Mouse (Mus musculus) hindbrain, postnatal 0 days (tissue): ENCODE measurements at regions not wholly inside any gene's neighbourhood (a gene's known extent, or its start where the extent isn't known, plus 50 kb on each side); places are given as distances from the start of the nearest gene placed in this dataset.

Source experiments
- ATAC-seq: fragments of 200-750 bp; cut with Nextera tagmentation; 2 replicates; pipeline ENCODE4 v1.8.0; 2017; ENCODE audit warnings: mild to moderate bottlenecking, moderate TSS enrichment, moderate library complexity
- DNase-seq: peaks from one replicate; pipeline ENCODE4 v3.0.0-alpha.2; 2015; ENCODE audit warnings: low spot score
- H3K27ac ChIP-seq: fragments of 300-500 bp; sonication (generic); 2 replicates; pipeline ENCODE4 v1.5.1; 2014; ENCODE audit warnings: mild to moderate bottlenecking
- H3K27me3 ChIP-seq: fragments of 300-500 bp; sonication (generic); 2 replicates; pipeline ENCODE4 v1.6.1; 2014; ENCODE audit warnings: low read length, mixed read lengths; ENCODE audit not compliant: insufficient read depth
- H3K36me3 ChIP-seq: fragments of 300-500 bp; sonication (generic); 2 replicates; pipeline ENCODE4 v1.6.1; 2014; ENCODE audit warnings: low read length, mixed read lengths; ENCODE audit not compliant: insufficient read depth
- H3K4me1 ChIP-seq: fragments of 300-500 bp; sonication (generic); 2 replicates; pipeline ENCODE4 v1.6.1; 2014; ENCODE audit warnings: antibody characterized with exemption, low read length, mixed read lengths; ENCODE audit not compliant: insufficient read depth
- H3K4me2 ChIP-seq: fragments of 300-500 bp; sonication (generic); 2 replicates; pipeline ENCODE4 v1.6.1; 2014; ENCODE audit warnings: low read depth, mild to moderate bottlenecking, low read length, moderate library complexity, mixed read lengths
- H3K4me3 ChIP-seq: fragments of 300-500 bp; sonication (generic); 2 replicates; pipeline ENCODE4 v1.5.1; 2014; ENCODE audit warnings: low read length
- H3K9ac ChIP-seq: fragments of 300-500 bp; sonication (generic); replicated peaks from 2 replicates; pipeline ENCODE4 v1.6.1; 2014; ENCODE audit warnings: mild to moderate bottlenecking, low read length, moderate library complexity, mixed read lengths
- H3K9me3 ChIP-seq: fragments of 300-500 bp; sonication (generic); 2 replicates; pipeline ENCODE4 v1.6.1; 2016; ENCODE audit warnings: low read length, mixed read lengths
- CTCF ChIP-seq: IDR thresholded peaks from 2 replicates; pipeline ENCODE4 v1.5.1; 2016; ENCODE audit warnings: antibody characterized with exemption, control low read depth, low read depth
- WGBS: fragments of 180-500 bp; shearing (Covaris S2); extraction: QIAGEN DNeasy Blood & Tissue Kit; methylation state at CpG from one replicate; pipeline ENCODE4 v1.1.7; 2014; 5-methylcytosine and 5-hydroxymethylcytosine counted together

- no peak overlapping the region for H3K9ac ChIP-seq
- no peaks in the 10 kb centered on the region for H3K9me3 ChIP-seq
- DNase-seq (no peak), ATAC-seq (no peak)
- 92% methylated on average over 9 of the region's 9 CpGs for WGBS
- TF ChIP-seq CTCF = no peak
- no peak overlapping the region for H3K4me3 ChIP-seq
- H3K4me2 ChIP-seq = no peak overlapping the region
- H3K27me3 ChIP-seq = no peaks in the 10 kb centered on the region
- no peaks in the 10 kb centered on the region for H3K36me3 ChIP-seq
- H3K27ac ChIP-seq = no peak overlapping the region
- no peaks in the 10 kb centered on the region for H3K4me1 ChIP-seq
These were observed 55.1 kb upstream of the Tab2 start for GRCm38 (mm10) chr10:8011138-8011537.

DNA sequence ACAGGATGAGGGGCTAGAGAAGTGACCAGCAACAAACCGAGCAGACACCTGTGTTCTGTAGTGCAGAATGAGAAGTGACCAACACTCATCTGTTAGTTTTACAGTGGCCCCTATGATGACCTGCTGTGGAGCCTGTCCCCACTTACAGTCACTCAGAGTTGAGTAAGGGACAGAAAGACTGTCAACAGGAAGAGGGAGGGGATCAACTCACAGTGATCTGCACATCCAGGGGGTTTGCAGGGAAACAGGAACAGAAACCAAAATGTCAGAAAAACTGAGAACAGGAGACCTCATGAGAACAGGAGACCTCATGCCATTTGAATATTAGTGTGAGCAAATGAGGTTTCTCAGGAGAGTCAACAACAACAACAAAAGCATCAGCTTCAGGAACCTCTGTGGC lies 53.8 kb upstream of the Tab2 start:
- 96% methylated on average over 1 of the region's 1 CpGs for WGBS
- no peak for DNase-seq
- H3K36me3 ChIP-seq = no peaks in the 10 kb centered on the region
- H3K4me1 ChIP-seq = no peaks in the 10 kb centered on the region
- H3K27me3 ChIP-seq = no peaks in the 10 kb centered on the region
- no peak overlapping the region for H3K4me2 ChIP-seq
- no peak overlapping the region for H3K9ac ChIP-seq
- no peak for TF ChIP-seq CTCF
- H3K9me3 ChIP-seq = no peaks in the 10 kb centered on the region
- no peak for ATAC-seq
- H3K27ac ChIP-seq = no peak overlapping the region
- H3K4me3 ChIP-seq = no peak overlapping the region

GRCm38 (mm10) chr10:8007990-8008368 lies 51.9 kb upstream of the Tab2 start:
- no peak for TF ChIP-seq CTCF
- Histone ChIP-seq H3K4me2 (no peak overlapping the region), H3K36me3 (no peaks in the 10 kb centered on the region), H3K4me1 (no peaks in the 10 kb centered on the region), H3K27ac (no peak overlapping the region), H3K9ac (no peak overlapping the region), H3K4me3 (no peak overlapping the region), H3K27me3 (no peaks in the 10 kb centered on the region), H3K9me3 (no peaks in the 10 kb centered on the region)
- DNase-seq = no peak
- 78% methylated on average over 3 of the region's 3 CpGs for WGBS
- ATAC-seq = no peak

DNA sequence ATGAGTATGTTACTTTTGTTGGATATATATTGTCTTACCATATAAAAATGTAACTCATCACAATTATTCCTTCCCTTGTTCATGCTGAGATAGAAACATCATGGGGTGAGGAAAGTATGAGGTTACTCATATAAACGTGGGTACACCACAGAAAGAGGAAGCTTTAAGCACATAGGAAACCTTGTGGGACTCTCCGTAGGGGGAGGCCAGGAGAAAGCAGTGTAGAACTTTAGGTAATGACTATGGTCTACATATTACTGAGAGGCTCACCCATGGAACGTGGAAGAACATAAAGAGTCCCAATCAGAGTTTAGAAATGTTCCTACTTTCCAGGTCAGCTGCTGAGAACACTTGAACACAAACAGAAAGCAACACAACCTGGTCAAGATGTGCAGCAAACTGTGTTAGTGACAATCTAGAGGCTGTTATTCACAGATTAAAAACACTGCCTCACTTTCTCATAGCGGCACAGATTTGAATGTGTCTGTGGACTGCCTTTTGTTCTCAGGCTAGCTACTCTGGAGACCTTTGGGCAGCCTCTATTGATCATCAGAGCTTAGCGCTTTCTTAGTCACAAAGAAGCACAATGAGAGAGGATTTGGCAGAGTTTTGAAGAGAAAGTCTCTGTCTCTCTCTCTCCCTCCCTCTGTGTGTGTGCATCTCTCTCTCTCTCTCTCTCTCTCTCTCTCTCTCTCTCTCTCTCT lies 51.4 kb upstream of the Tab2 start:
- Histone ChIP-seq H3K9me3 (no peaks in the 10 kb centered on the region), H3K27me3 (no peaks in the 10 kb centered on the region), H3K9ac (no peak overlapping the region), H3K4me1 (no peaks in the 10 kb centered on the region), H3K4me2 (no peak overlapping the region), H3K4me3 (no peak overlapping the region), H3K27ac (no peak overlapping the region), H3K36me3 (no peaks in the 10 kb centered on the region)
- TF ChIP-seq CTCF = no peak
- WGBS = 46% methylated on average over 5 of the region's 5 CpGs
- ATAC-seq (no peak), DNase-seq (no peak)
